16 mouse cellular contexts compared by ENCODE assay signal in the genomic region with DNA sequence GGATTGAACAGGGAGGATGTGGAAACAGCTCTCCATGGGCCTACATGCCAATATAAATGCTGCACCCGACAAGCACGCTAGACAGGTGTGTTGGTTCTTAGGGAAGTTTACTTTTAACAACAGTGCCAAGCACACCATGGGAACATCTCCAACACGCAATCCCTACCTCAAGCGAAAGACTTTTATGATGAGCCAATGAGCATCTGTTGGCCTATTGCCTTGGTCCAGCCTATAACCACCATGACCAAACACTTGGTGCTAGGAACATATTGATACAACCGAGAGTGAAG. TPM values are rescaled to one million over a fixed set of nuclear protein-coding genes. Genes with fewer than 3 reads are reported as not detected.
"Had no signal": no experiment of that assay in that cellular context is flagged by ENCODE, and none has a peak within 500 bp of the region (broad histone marks: within the 10 kb centered on the region; RNA-seq: fewer than 3 reads in every experiment).

No protein-coding gene starts in this region.

- H3K4me2 ChIP-seq: liver, embryonic 11.5 days; midbrain, embryonic 12.5 days; midbrain, embryonic 15.5 days; neural tube, embryonic 12.5 days; neural tube, embryonic 15.5 days had no signal

- H3K4me1 ChIP-seq: midbrain, embryonic 12.5 days; midbrain, embryonic 15.5 days; neural tube, embryonic 12.5 days; neural tube, embryonic 15.5 days had no signal

- H3K4me3 ChIP-seq: layer of hippocampus, adult 2 months; midbrain, embryonic 12.5 days; midbrain, embryonic 15.5 days; neural tube, embryonic 12.5 days; neural tube, embryonic 15.5 days had no signal

- H3K36me3 ChIP-seq: midbrain, embryonic 12.5 days; midbrain, embryonic 15.5 days; neural tube, embryonic 12.5 days; neural tube, embryonic 15.5 days had no signal

- H3K9ac ChIP-seq: liver, embryonic 14.5 days; liver, postnatal 0 days; midbrain, embryonic 12.5 days; midbrain, embryonic 15.5 days; neural tube, embryonic 12.5 days; neural tube, embryonic 15.5 days had no signal

- ATAC-seq: inflammation-experienced regulatory T-cells, adult 6 months; intestine, embryonic 16.5 days; liver, postnatal 0 days; midbrain, embryonic 15.5 days had no signal

- H3K27ac ChIP-seq: layer of hippocampus, adult 2 months; liver, embryonic 14.5 days; macrophage; midbrain, embryonic 12.5 days; midbrain, embryonic 15.5 days; neural tube, embryonic 12.5 days; neural tube, embryonic 15.5 days had no signal

- H3K27me3 ChIP-seq: midbrain, embryonic 12.5 days; midbrain, embryonic 15.5 days; neural tube, embryonic 12.5 days; neural tube, embryonic 15.5 days had no signal

- H3K9me3 ChIP-seq: midbrain, embryonic 12.5 days; midbrain, embryonic 15.5 days; neural tube, embryonic 12.5 days; neural tube, embryonic 15.5 days had no signal

- DNase-seq: kidney, adult 18-20 months; layer of hippocampus, adult 9-11 months; liver, postnatal 0 days; right cerebral cortex, adult 18-20 months; thymus, adult 18-20 months; thymus, postnatal 36 days had no signal

RNA-seq across cellular contexts. Expression of gene Exph5, which starts 32.1 kb away (rescaled TPM):
- polyA plus RNA-seq: macrophage had no signal
